Mouse (Mus musculus) liver, embryonic 14.5 days (tissue): ENCODE measurements around the gene Arrb2. TPM values are rescaled to one million over a fixed set of nuclear protein-coding genes. Genes with fewer than 3 reads are reported as not detected.

Experiments used
- ATAC-seq: fragments of 200-750 bp; cut with Nextera tagmentation; 2 replicates; pipeline ENCODE4 v1.8.0; 2017; ENCODE audit warnings: moderate number of reproducible peaks, mild to moderate bottlenecking, moderate library complexity; ENCODE audit not compliant: insufficient read depth
- DNase-seq, 3 experiments: peaks; one replicate each; pipeline ENCODE4 v3.0.0-alpha.2; 2012 to 2013; ENCODE audit warnings: low read depth in 3 of 3, low spot score in 3 of 3
- H3K27ac ChIP-seq: fragments of 300-500 bp; sonication (generic); 2 replicates; pipeline ENCODE4 v1.5.1; 2014; ENCODE audit warnings: moderate library complexity, mild to moderate bottlenecking, control low read depth, inconsistent platforms
- H3K27me3 ChIP-seq: fragments of 300-500 bp; sonication (generic); 2 replicates; pipeline ENCODE4 v1.6.1; 2014; ENCODE audit warnings: mild to moderate bottlenecking, low read length, moderate library complexity; ENCODE audit not compliant: control insufficient read depth, insufficient read depth
- H3K36me3 ChIP-seq: fragments of 300-500 bp; sonication (generic); replicated peaks from 2 replicates; pipeline ENCODE4 v1.6.1; 2014; ENCODE audit warnings: low read depth; ENCODE audit not compliant: control insufficient read depth, insufficient read depth
- H3K4me1 ChIP-seq, 2 experiments: fragments of 200-500 bp in 1 of 2; fragments of 300-500 bp in 1 of 2; sonication (generic) in 1 of 2; replicated peaks; 2 replicates each; pipeline ENCODE4 v1.6.1; 2012 to 2014; ENCODE audit warnings: antibody characterized with exemption in 1 of 2, inconsistent platforms in 1 of 2, low read length in 1 of 2; ENCODE audit not compliant: control insufficient read depth in 2 of 2, insufficient read depth in 2 of 2
- H3K4me2 ChIP-seq: fragments of 300-500 bp; sonication (generic); 2 replicates; pipeline ENCODE4 v1.6.1; 2014; ENCODE audit warnings: low read depth, mild to moderate bottlenecking, control low read depth, moderate library complexity
- H3K4me3 ChIP-seq, 2 experiments: fragments of 200-500 bp in 1 of 2; fragments of 300-500 bp in 1 of 2; sonication (generic) in 1 of 2; 2 replicates each; pipeline ENCODE4 v1.5.1; 2012 to 2014; ENCODE audit warnings: low read depth in 2 of 2, low read length in 2 of 2, mild to moderate bottlenecking in 2 of 2, control low read depth in 1 of 2, inconsistent platforms in 1 of 2, moderate library complexity in 1 of 2; ENCODE audit not compliant: insufficient read depth in 1 of 2
- H3K9ac ChIP-seq: fragments of 300-500 bp; sonication (generic); replicated peaks from 2 replicates; pipeline ENCODE4 v1.6.1; 2014; ENCODE audit warnings: mild to moderate bottlenecking, control low read depth, moderate library complexity
- H3K9me3 ChIP-seq: fragments of 300-500 bp; sonication (generic); 2 replicates; pipeline ENCODE4 v1.6.1; 2016; ENCODE audit warnings: low read length, mixed read lengths; ENCODE audit not compliant: control insufficient read depth
- CTCF ChIP-seq: IDR thresholded peaks from 2 replicates; pipeline ENCODE4 v1.5.1; 2016; ENCODE audit warnings: antibody characterized with exemption, low read depth, control low read depth
- EP300 ChIP-seq: IDR thresholded peaks from 2 replicates; pipeline ENCODE4 v1.6.1; 2016; ENCODE audit warnings: antibody characterized with exemption, low read depth
- WGBS: fragments of 180-500 bp; shearing (Covaris S2); extraction: QIAGEN DNeasy Blood & Tissue Kit; methylation state at CpG from one replicate; pipeline ENCODE4 v1.1.7; 2014; ENCODE audit not compliant: insufficient replicate concordance; 5-methylcytosine and 5-hydroxymethylcytosine counted together
- polyA plus RNA-seq, 2 experiments: library from polyadenylated mRNA; depleted of rRNA in 1 of 2; stranded (reverse) in 1 of 2; unstranded in 1 of 2; fragments of >200 nt; fragmentation: Nextera tagmentation in 1 of 2; extraction: Ambion mirVana in 1 of 2; gene quantifications; 2 replicates each; pipeline versions ENCODE4 v1.2.1 to v1.2.3; 2012 to 2014

Gene Arrb2
- polyA plus RNA-seq (2012; rRNA removed) (17.8 and 19.4 TPM in 2 replicates), polyA plus RNA-seq (2014; fragmentation: Nextera tagmentation; extraction: Ambion mirVana) (9.8 and 11.0 TPM in 2 replicates)

DNA sequence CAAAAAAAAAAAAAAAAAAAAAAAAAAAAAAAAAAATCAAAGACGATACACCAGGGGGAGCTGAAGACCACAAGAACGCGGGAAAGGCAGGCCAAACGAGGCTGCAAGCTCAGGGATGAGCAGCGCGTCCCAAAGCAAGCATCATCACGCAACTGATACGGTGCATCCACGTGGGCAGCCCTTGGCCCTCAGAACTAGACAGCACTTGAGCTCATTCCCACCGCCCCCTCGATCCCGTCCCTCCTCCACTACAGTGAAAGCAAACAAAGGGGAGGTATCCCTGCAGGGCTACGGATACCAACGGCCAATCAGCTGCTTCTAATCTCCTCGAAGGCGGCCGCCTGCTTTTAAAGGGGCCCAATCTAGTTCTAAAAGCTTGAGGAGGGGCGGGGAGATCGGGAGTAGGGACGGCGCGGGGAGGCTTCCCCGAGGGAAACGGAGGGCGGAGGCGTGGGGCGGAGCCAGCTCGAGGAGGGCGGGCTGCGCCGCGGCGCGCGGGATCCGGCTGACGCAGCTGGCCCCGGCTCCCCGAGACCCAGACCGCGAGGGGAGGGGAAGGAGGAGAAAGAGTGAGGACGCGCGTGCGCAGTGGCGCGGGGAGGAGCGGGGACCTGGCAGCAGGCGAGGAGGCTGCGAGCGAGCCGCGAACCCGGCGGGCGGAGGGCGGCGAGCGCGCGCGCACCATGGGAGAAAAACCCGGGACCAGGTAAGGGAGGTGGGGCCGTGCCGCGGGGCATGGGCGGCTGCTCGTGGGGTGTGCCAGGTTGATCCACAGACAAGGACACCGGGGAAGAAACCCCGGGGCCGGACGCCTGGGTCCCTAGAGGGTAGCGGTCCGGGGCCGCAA, at the start of gene Arrb2:
Gene Arrb2 (plus strand): TSS at position 588 of the 847 bp plus-strand sequence.
- Histone ChIP-seq H3K4me3 (peak within 1 kb of the TSS; percentile 67 to 84), H3K4me2 (peak within 1 kb of the TSS; percentile 65), H3K36me3 (no peaks in the 10 kb centered on the region; the same call in 1 of the 2 replicates), H3K4me1 (peaks cover 9 to 16% of the 10 kb centered on the region in 2 experiments), H3K9me3 (no peaks in the 10 kb centered on the region), H3K27ac (no peak within 1 kb of the TSS), H3K9ac (peak within 1 kb of the TSS; percentile 67), H3K27me3 (no peaks in the 10 kb centered on the region)
- TF ChIP-seq EP300 (no peak), CTCF (peak; percentile 83)
- WGBS: 1% methylated on average over 73 of the region's 75 CpGs
- ATAC-seq: peak; percentile 94
- peak; percentile 88 to 93 (median 89) for DNase-seq

DNA sequence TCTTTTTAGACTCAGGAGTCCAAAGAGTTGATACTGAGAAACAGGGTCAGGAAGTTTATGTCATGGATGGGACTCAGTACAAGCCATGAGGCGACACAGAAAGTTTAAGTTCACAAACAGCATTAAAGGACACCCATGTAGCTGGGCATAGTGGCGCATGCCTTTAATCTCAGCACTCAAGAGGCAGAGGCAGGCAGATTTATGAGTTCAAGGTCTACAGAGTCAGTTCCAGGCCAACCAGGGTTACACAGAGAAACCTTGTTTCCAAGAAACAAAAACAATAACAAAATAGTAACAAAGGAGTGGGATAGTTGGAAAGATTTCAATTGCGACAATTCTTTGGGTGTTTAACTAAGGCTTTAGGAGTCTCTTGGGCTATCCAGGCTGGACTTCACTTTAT, 48.3 kb upstream of the Arrb2 start:
- Histone ChIP-seq H3K4me2 (no peak overlapping the region), H3K27ac (no peak overlapping the region), H3K27me3 (no peaks in the 10 kb centered on the region), H3K9me3 (no peaks in the 10 kb centered on the region), H3K4me3 (no peak overlapping the region), H3K36me3 (no peaks in the 10 kb centered on the region), H3K9ac (no peak overlapping the region), H3K4me1 (no peaks in the 10 kb centered on the region; a peak in 1 of 4 replicates)
- DNase-seq (no peak), ATAC-seq (no peak)
- TF ChIP-seq EP300 (no peak), CTCF (no peak)
- 80% methylated on average over 3 of the region's 3 CpGs for WGBS

DNA sequence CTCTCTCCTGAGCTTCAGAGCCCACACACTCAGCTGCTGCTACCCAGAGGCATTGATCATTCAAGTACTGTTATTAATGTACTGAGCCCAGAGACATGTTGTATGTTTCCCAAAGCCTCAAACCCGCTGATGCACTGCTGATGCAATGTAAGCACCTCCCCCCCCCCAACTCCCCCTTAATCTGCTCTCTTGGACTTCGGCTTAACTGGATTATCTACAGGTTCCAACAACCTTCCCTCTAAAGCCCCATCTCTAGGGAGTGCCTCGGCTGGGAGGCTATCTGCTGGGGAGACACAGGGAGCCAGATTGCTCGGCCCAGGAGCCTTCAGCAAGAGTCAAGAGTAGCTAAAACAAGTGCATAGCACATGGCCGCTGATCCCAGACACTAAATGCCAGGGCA, 45.0 kb upstream of the Arrb2 start:
- Histone ChIP-seq H3K9ac (no peak overlapping the region), H3K27me3 (no peaks in the 10 kb centered on the region), H3K4me1 (no peaks in the 10 kb centered on the region), H3K4me3 (no peak overlapping the region), H3K27ac (no peak overlapping the region), H3K36me3 (no peaks in the 10 kb centered on the region; the same call in 1 of the 2 replicates), H3K9me3 (no peaks in the 10 kb centered on the region), H3K4me2 (no peak overlapping the region)
- no peak for DNase-seq
- 58% methylated on average over 5 of the region's 5 CpGs for WGBS
- TF ChIP-seq EP300 (no peak), CTCF (no peak)
- no peak for ATAC-seq

DNA sequence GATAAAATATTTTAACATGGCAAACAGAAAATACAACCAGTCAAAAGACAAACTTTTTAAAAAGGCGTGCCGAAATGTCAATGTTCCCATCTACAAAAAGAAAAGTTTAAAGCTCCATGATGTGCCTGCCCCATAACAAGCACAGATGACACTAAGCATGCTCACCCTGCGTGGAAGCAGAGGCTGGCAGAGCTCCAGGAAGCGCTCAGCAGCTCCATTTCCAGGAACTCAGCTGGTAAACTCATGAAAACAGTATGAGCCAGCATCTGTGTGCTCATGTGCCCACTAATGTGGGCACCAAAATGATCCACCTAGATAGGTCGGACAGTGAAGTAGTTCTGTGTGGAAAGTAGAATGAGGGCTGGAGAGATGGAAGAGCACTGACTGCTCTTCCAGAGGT, 43.0 kb upstream of the Arrb2 start:
- Histone ChIP-seq H3K27ac (no peak overlapping the region), H3K9ac (no peak overlapping the region), H3K4me3 (no peak overlapping the region), H3K27me3 (no peaks in the 10 kb centered on the region), H3K4me2 (no peak overlapping the region), H3K9me3 (no peaks in the 10 kb centered on the region), H3K4me1 (no peaks in the 10 kb centered on the region), H3K36me3 (peaks cover 8% of the 10 kb centered on the region)
- no peak for DNase-seq
- no peak for TF ChIP-seq CTCF
- no peak for TF ChIP-seq EP300
- no peak for ATAC-seq
- WGBS: 68% methylated on average over 5 of the region's 5 CpGs

DNA sequence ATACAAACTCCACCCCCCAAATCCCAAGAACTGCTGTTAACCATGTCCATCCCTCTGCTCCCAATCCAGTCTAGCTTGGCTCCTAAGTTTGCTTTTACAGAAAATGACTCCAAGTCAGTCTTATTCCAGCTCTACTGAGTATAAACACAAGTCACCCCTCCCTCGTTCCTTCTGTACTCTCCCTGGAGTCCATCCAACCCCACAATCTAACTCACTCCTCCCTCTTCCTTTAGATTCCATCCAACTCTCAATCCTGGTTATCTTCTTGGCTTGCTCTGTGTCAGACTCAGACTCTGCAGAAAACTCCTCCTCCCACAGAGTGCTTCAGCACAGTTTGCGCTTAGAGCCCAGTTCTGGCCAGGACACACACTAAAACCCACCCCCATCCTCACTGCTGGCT, 28.8 kb upstream of the Arrb2 start:
- WGBS: 74% methylated on average over 2 of the region's 2 CpGs
- H3K4me2 ChIP-seq: no peak overlapping the region
- H3K27ac ChIP-seq: no peak overlapping the region
- H3K4me1 ChIP-seq: peaks cover 2 to 6% of the 10 kb centered on the region in 2 experiments; a peak in 3 of 4 replicates
- H3K4me3 ChIP-seq: no peak overlapping the region
- no peaks in the 10 kb centered on the region for H3K9me3 ChIP-seq
- no peak for TF ChIP-seq CTCF
- TF ChIP-seq EP300: no peak
- DNase-seq (no peak), ATAC-seq (no peak)
- no peaks in the 10 kb centered on the region for H3K27me3 ChIP-seq
- H3K9ac ChIP-seq: no peak overlapping the region
- peaks cover 37% of the 10 kb centered on the region for H3K36me3 ChIP-seq
